Mouse (Mus musculus) lung, adult 2 months (tissue): ENCODE data around the gene Gm49395.

Source experiments
- CTCF ChIP-seq: fragments of 200-500 bp; IDR thresholded peaks from 2 replicates; pipeline ENCODE4 v1.5.1; 2011; ENCODE audit warnings: mild to moderate bottlenecking, low read length, control low read depth; ENCODE audit not compliant: insufficient read depth
- POLR2A ChIP-seq: fragments of 200-500 bp; IDR thresholded peaks from 2 replicates; pipeline ENCODE4 v1.6.1; 2011; ENCODE audit warnings: low read depth, mild to moderate bottlenecking, control low read depth, low read length, borderline replicate concordance; ENCODE audit errors: extremely low read depth

DNA sequence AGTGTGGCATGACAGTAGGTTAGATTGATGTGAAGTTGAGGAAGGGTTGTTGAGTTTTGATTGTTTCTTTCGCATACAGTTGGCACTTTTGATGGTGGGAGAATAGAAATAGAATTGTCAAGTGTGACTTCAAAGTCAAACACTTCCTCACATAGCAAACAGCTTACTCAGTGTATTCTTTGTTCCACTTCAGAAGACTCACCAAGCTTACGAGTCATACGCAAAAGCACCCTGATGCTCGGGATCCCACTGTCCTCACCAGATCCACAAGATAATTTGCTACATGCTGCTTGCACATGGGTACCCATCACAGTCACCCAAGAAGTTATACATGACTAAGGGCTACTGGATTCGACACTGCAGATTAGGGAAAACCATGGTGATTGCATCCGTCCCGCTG, 36.8 kb upstream of the Gm49395 start:
- TF ChIP-seq POLR2A (no peak), CTCF (no peak)
